Mouse (Mus musculus): ENCODE measurements at regions not wholly inside any gene's neighbourhood (a gene's known extent, or its start where the extent isn't known, plus 50 kb on each side); places are given as distances from the start of the nearest gene placed in this dataset.
"Not testable (repeated sequence)": the region's sequence is repeated elsewhere in the genome, so short reads cannot be mapped to it uniquely, and the experiment has no call there.

DNA sequence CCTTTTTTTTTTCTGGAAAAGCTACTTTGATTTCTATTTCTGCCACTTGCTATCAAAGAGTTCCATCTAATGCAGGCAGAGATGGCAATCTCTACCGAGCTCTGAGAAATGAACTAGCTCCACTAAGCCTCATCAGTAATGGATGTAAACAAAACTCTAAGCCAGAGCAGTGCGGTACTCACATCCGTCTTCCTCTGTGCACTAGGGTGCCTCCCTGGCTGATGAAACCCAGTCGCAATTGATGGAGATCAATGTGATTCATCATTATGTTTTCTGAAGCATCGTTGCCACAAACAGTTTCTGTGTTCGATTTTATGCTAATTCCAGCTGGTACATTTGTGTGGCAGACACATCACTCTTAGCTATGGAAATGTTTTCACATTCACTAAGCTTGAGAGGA lies 206.8 kb upstream of the Btg1 start:
- H3K27ac ChIP-seq (replicated peaks), result no peak overlapping the region
- 86% methylated on average over 6 of the region's 6 CpGs for WGBS
- no peak for ATAC-seq (ENCODE audit: low FRiP score, low read depth)

DNA sequence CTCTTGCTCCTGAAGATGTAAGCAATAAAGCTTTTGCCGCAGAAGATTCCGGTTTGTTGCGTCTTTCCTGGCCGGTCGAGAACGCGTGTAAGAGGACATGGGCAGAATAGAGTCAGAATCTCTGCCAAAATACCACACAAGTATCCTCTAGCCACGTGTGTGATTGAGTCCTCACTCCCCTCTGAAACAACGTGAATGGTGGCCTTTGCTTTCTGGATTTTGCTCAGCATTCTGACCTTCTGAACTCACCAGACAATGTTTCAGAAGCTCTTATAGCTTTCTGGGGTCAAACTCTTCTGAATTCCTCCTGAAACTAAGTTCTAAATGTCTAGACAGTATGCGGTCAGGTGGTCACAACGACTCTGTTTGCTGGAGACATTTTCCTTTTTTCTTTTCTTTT lies 202.0 kb upstream of the Btg1 start:
- H3K27me3 ChIP-seq, result no peaks in the 10 kb centered on the region
- no peak overlapping the region for H3K4me3 ChIP-seq
- 95% methylated on average over 11 of the region's 11 CpGs for WGBS
- H3K9me3 ChIP-seq, result no peaks in the 10 kb centered on the region
- ATAC-seq (ENCODE audit: low FRiP score, low read depth), result no peak
- no peak overlapping the region for H3K4me2 ChIP-seq (replicated peaks)
- no peak overlapping the region for H3K9ac ChIP-seq (replicated peaks)
- no peak overlapping the region for H3K27ac ChIP-seq (replicated peaks)
- H3K36me3 ChIP-seq, result no peaks in the 10 kb centered on the region
- no peaks in the 10 kb centered on the region for H3K4me1 ChIP-seq

More for the DNA sequence above, 206.8 kb upstream of the Btg1 start:
- no peak overlapping the region for H3K4me3 ChIP-seq
- no peaks in the 10 kb centered on the region for H3K27me3 ChIP-seq
- no peaks in the 10 kb centered on the region for H3K9me3 ChIP-seq
- H3K4me1 ChIP-seq, result no peaks in the 10 kb centered on the region
- no peak overlapping the region for H3K4me2 ChIP-seq (replicated peaks)
- no peak overlapping the region for H3K9ac ChIP-seq (replicated peaks)
- no peaks in the 10 kb centered on the region for H3K36me3 ChIP-seq

DNA sequence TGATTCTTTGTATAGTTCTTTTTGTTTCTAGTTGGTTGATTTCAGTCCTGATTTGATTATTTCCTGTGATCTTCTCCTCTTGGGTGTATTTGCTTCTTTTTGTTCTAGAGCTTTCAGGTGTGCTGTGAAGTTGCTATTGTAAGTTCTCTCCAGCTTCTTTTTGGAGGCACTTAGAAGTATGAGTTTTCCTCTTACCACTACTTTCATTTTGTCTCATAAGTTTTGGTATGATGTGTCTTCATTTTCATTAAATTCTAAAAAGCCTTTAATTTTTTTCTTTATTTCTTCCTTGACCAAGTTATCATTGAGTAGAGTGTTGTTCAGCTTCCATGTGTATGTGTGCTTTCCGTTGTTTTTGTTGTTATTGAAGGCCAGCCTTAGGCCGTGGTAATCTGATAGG lies 195.3 kb upstream of the Btg1 start:
- not testable (repeated sequence) for H3K27me3 ChIP-seq; H3K4me1 ChIP-seq; H3K36me3 ChIP-seq; H3K9ac ChIP-seq (replicated peaks); H3K27ac ChIP-seq (replicated peaks); H3K4me2 ChIP-seq (replicated peaks); ATAC-seq (ENCODE audit: low FRiP score, low read depth); H3K9me3 ChIP-seq; H3K4me3 ChIP-seq
- 96% methylated on average over 2 of the region's 2 CpGs for WGBS

DNA sequence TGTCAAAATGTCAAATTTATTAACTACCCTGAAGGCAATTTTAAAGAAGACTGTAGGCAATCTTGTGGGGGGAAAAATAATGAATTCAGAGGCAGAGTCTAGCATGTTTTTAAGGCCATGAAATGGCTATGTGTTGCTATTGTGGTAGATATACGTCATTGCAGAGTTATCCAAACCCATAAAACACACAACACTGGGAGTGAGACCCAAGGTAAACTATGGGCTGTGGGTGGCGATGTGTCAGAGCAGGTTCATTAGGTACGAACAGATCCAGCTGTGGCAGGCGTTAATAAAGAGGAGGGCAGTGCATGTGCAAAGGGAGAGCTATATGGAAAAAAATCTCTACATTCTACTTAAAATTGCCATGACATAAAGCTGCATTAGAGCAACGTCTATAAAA lies 189.4 kb upstream of the Btg1 start:
- H3K4me2 ChIP-seq (replicated peaks), result no peak overlapping the region
- ATAC-seq (ENCODE audit: low FRiP score, low read depth), result no peak
- no peaks in the 10 kb centered on the region for H3K9me3 ChIP-seq
- H3K4me1 ChIP-seq, result no peaks in the 10 kb centered on the region
- H3K4me3 ChIP-seq, result no peak overlapping the region
- no peak overlapping the region for H3K9ac ChIP-seq (replicated peaks)
- no peak overlapping the region for H3K27ac ChIP-seq (replicated peaks)
- H3K36me3 ChIP-seq, result no peaks in the 10 kb centered on the region
- no peaks in the 10 kb centered on the region for H3K27me3 ChIP-seq
- 89% methylated on average over 5 of the region's 5 CpGs for WGBS

DNA sequence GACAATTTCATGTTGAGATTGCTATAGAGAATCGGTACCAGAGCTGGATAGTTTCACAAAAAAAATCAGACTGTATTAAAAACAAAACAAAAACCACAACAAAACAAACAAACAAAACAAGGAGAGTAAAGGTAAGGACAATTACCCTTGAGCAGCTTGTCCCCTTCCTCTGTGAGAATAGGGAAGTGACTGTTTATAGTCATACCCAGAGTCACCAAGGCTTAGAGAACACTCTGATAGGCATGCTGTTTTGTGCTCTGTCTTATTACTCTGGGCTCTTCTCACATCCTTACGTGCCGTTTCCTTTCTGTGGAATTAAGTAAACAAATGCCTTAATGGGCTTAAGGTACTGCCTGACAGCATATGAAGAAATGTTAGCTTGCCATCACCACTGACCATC lies 186.7 kb upstream of the Btg1 start:
- no peaks in the 10 kb centered on the region for H3K36me3 ChIP-seq
- no peak for ATAC-seq (ENCODE audit: low FRiP score, low read depth)
- H3K4me2 ChIP-seq (replicated peaks), result no peak overlapping the region
- no peaks in the 10 kb centered on the region for H3K4me1 ChIP-seq
- H3K9me3 ChIP-seq, result no peaks in the 10 kb centered on the region
- H3K27me3 ChIP-seq, result no peaks in the 10 kb centered on the region
- H3K27ac ChIP-seq (replicated peaks), result no peak overlapping the region
- WGBS, result 84% methylated on average over 3 of the region's 3 CpGs
- H3K4me3 ChIP-seq, result no peak overlapping the region
- H3K9ac ChIP-seq (replicated peaks), result no peak overlapping the region

DNA sequence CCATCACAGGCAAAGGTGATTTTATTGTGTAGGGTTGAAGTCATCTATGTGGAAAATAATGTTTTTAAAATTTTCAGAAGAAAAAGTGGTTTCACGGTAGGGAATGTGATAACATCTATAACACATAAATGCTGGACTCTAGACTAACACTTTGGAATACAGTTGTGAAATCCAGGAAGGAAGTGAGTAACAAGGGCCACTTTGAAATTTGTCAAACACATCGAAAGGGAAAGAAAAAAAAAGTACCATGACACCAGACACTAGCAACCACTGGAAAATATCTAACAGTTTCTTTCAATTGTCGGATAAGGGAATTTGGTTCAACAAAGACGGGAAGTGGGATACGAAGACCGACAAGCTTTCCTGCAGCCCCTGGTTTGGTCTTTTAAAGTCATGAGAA lies 181.7 kb upstream of the Btg1 start:
- Histone ChIP-seq H3K4me3 (no peak overlapping the region), H3K27me3 (no peaks in the 10 kb centered on the region), H3K9me3 (no peaks in the 10 kb centered on the region), H3K4me2 (replicated peaks) (no peak overlapping the region), H3K27ac (replicated peaks) (no peak overlapping the region), H3K9ac (replicated peaks) (no peak overlapping the region), H3K4me1 (no peaks in the 10 kb centered on the region), H3K36me3 (no peaks in the 10 kb centered on the region)
- WGBS, result 90% methylated on average over 6 of the region's 6 CpGs
- ATAC-seq (ENCODE audit: low FRiP score, low read depth), result no peak

DNA sequence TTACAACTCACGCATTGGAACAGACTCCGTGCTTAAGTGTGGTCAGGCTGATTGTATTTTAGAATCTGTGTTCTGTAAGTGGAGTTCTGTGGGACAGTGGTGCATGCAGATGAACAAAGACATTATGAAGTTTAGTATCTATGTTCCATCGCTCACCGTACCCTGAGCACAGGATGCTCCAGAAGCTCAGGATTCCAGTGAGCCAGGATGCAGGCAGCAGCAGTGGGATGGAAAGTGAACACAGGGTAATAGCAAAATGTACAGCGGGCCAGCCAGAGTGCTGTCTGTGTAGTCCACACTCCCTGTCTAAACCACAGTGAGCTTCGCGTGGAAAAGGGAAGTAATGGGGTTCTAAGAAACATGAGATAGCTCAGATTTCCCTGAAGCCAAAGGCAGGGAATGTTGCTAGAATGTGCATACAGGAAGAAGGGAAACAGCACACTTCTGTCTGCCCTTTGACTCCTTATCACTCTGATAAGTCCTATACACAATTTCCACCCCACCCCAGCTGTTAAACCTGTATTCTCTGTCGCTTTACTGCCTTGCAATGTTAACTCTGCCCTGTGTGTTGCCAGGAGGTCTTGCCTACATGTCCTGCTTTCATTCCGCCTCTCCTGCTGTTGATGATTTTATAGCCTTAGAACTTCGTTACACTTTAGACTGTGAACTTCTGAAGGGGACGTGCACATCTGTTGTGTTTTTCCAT lies 178.3 kb upstream of the Btg1 start:
- no peak overlapping the region for H3K4me3 ChIP-seq
- no peaks in the 10 kb centered on the region for H3K9me3 ChIP-seq
- no peaks in the 10 kb centered on the region for H3K27me3 ChIP-seq
- WGBS, result 93% methylated on average over 11 of the region's 11 CpGs
- H3K4me2 ChIP-seq (replicated peaks), result no peak overlapping the region
- ATAC-seq (ENCODE audit: low FRiP score, low read depth), result no peak
- no peaks in the 10 kb centered on the region for H3K4me1 ChIP-seq
- no peak overlapping the region for H3K9ac ChIP-seq (replicated peaks)
- H3K27ac ChIP-seq (replicated peaks), result no peak overlapping the region
- H3K36me3 ChIP-seq, result no peaks in the 10 kb centered on the region

DNA sequence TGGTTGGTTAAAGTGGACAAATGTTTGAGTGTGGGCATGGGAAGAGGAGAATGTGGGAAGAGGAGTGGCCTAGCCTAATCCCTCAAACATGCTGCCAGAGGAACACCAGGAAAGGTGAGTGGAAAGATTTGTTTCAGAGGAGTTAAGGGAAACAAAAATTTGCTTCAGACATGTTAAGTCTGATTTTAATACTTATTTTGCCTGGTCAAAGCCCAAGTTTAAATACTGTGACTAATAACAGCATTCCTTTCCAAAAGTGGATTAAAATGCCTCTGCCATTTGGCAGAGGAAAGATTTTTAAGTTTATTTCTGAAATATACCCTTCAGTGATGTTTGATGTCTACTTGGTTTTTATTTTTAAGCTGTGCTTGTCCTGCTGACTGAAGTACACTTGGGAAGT lies 174.6 kb upstream of the Btg1 start:
- Histone ChIP-seq H3K27me3 (no peaks in the 10 kb centered on the region), H3K4me3 (no peak overlapping the region), H3K9me3 (no peaks in the 10 kb centered on the region), H3K9ac (replicated peaks) (no peak overlapping the region), H3K36me3 (no peaks in the 10 kb centered on the region), H3K4me1 (no peaks in the 10 kb centered on the region), H3K27ac (replicated peaks) (no peak overlapping the region), H3K4me2 (replicated peaks) (no peak overlapping the region)
- no peak for ATAC-seq (ENCODE audit: low FRiP score, low read depth)

DNA sequence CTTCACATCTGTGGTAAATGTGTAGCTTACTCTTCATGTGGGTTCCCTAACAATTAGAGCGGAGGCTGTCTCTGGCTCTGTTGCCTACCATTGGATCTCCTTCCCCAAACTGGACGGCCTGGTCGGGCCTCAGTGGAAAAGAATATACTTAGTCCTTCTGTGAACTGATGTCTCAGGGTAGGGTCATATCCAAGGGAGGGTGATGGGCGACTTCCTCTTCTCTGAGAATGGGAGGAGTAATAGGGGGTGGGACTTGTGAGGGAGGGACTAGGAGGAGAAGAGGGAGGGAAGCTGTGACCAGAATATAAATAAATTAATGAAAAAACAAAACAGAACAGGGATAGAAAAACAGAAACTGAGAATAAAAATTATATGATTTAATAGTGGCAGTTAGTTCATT lies 166.5 kb upstream of the Btg1 start:
- Histone ChIP-seq H3K27ac (replicated peaks) (no peak overlapping the region), H3K4me2 (replicated peaks) (no peak overlapping the region), H3K9ac (replicated peaks) (no peak overlapping the region), H3K4me1 (no peaks in the 10 kb centered on the region), H3K36me3 (no peaks in the 10 kb centered on the region), H3K9me3 (0 out of 2 replicates have a peak, but pooled peaks cover 6% of the 10 kb centered on the region), H3K27me3 (no peaks in the 10 kb centered on the region), H3K4me3 (no peak overlapping the region)
- 92% methylated on average over 4 of the region's 4 CpGs for WGBS
- no peak for ATAC-seq (ENCODE audit: low FRiP score, low read depth)

DNA sequence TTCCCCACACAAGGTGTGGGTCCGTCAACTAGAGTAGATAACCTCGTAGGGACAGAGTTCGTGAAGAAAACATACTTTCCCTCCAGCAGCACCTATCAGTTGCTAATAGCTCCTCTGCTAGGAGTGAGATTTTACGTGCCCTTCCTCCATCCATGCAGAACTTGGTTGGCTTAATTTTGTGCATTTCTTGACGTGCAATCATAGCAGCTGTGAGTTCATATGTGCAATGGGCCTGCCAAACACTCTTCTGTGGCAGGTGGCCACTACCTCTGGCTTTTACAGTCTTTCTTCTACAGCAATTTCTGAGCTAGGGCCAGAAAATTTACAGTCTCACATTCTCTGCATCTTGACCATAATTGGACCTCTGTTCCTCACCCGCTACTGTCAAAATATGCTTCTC lies 161.9 kb upstream of the Btg1 start:
- Histone ChIP-seq H3K27me3 (no peaks in the 10 kb centered on the region), H3K4me2 (replicated peaks) (no peak overlapping the region), H3K9ac (replicated peaks) (no peak overlapping the region), H3K4me3 (no peak overlapping the region), H3K36me3 (no peaks in the 10 kb centered on the region), H3K4me1 (0 out of 2 replicates have a peak, but pooled peaks cover 1% of the 10 kb centered on the region), H3K27ac (replicated peaks) (no peak overlapping the region), H3K9me3 (0 out of 2 replicates have a peak, but pooled peaks cover 6% of the 10 kb centered on the region)
- WGBS, result 92% methylated on average over 6 of the region's 6 CpGs
- ATAC-seq (ENCODE audit: low FRiP score, low read depth), result no peak

DNA sequence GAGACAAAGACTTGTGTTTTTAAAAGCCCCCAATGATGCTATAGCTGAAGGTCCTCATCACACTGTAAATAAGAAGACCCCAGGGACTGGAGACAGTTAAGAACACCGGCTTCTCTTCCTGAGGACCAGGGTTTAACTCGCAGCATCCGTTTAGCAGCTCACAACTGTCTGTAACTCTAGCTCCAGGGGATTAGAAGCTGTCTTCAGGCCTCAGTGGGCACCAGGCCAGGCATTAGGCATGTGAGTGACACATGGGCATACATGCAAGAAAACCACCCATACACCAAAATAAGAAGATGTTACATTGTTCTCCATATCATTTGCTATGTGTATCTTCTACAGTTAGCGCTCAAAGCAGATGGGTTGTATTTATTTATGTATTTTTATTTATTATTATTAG lies 158.3 kb upstream of the Btg1 start:
- ATAC-seq (ENCODE audit: low FRiP score, low read depth), result no peak
- Histone ChIP-seq H3K4me2 (replicated peaks) (no peak overlapping the region), H3K36me3 (no peaks in the 10 kb centered on the region), H3K9me3 (no peaks in the 10 kb centered on the region), H3K4me3 (no peak overlapping the region), H3K9ac (replicated peaks) (no peak overlapping the region), H3K27me3 (no peaks in the 10 kb centered on the region), H3K4me1 (peaks cover 14% of the 10 kb centered on the region; the same call in 1 of the 2 replicates), H3K27ac (replicated peaks) (no peak overlapping the region)
- WGBS, result 51% methylated on average over 4 of the region's 4 CpGs

DNA sequence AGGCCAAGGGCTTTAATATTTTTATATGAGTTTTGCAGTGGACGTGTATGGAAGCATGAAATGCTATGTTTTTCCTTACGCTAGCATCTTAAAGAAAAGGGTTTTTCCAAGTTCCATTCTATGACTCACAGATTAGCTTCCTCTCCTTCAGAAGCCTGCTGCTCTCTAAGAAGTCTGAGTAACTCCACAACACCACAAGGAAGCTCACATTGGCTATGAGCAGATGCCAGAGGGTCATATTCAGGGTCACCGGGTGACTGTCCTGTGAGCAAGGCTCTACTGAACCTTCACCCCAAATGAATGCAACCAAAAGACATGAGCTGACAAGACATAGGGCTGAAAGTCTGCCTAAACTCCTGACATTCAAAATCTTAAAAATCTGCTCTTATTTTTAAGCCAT lies 157.6 kb upstream of the Btg1 start:
- Histone ChIP-seq H3K4me1 (peaks cover 14% of the 10 kb centered on the region; the same call in 1 of the 2 replicates), H3K4me2 (replicated peaks) (no peak overlapping the region), H3K4me3 (no peak overlapping the region), H3K27ac (replicated peaks) (no peak overlapping the region), H3K9ac (replicated peaks) (no peak overlapping the region), H3K36me3 (no peaks in the 10 kb centered on the region), H3K27me3 (no peaks in the 10 kb centered on the region), H3K9me3 (no peaks in the 10 kb centered on the region)
- no peak for ATAC-seq (ENCODE audit: low FRiP score, low read depth)
- WGBS, result 78% methylated on average over 3 of the region's 3 CpGs

DNA sequence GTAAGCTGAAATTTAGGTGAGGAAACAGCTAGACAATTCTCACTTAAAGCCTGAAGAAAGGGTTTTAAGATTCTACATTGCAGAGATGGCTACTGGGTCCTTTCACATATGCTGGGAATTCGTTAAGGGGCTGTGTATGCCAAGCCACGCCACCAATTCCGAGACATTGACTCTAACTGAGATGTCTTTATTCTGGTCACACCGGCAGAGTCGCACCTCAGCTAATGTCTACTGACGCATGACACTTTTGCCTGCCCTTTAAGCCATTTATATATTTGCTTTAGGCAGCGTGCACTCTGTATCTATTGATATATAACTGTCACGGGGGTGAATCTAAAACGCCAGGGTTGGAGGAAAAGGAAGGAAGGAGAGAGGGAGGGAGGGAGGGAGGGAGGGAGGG lies 156.7 kb upstream of the Btg1 start:
- ATAC-seq (ENCODE audit: low FRiP score, low read depth), result peak; percentile 58; the same call in 1 of the 2 replicates

More for the DNA sequence above, 156.7 kb upstream of the Btg1 start:
- Histone ChIP-seq H3K4me1 (peaks cover 14% of the 10 kb centered on the region; the same call in 1 of the 2 replicates), H3K4me3 (no peak overlapping the region), H3K4me2 (replicated peaks) (0 out of 2 replicates have a peak overlapping the region, but pooled peaks have one; percentile 16), H3K36me3 (no peaks in the 10 kb centered on the region), H3K27ac (replicated peaks) (no peak overlapping the region), H3K9ac (replicated peaks) (no peak overlapping the region), H3K9me3 (no peaks in the 10 kb centered on the region), H3K27me3 (no peaks in the 10 kb centered on the region)
- WGBS, result 34% methylated on average over 9 of the region's 9 CpGs
